Mouse (Mus musculus) Muller cell, postnatal 12 days (primary cell): ENCODE data around the gene Nckap1.

Experiments used
- DNase-seq: peaks from one replicate; pipeline ENCODE4 v3.0.0-alpha.2; 2015; ENCODE audit errors: inconsistent ontology term

Nckap1 gene

DNA sequence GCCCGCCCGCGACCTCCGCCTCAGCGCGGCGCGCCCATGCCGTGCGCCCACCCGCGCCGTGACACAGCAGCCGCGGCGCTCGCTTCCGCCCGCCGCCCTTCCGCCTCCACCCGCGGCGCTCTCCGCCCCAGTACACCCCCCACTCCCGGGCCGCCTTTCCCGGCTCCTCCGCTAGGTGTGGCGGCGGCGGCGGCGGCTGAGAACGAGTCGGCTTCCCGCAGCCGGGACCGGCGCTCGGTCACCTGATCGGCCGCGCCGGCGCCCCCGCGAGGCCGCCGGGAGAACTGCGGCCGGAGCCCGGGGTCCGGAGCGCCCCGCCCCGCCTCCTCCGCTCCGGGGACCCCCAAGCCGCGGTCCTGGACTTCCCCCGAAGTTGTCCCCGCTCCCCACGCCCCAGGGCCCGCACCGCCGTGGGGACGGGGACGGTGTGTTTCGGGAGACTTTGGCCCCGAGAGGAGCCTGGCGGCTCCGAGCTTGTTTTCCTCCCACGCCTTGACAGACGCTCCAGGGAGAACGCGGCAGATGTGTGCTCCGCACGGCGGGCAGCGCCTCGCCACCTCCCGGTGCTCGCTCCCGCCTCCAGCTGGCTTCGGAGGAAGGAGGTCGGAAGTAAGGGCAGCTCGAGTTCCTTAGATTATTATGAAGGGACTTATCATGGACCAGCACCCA lies at the start of gene Nckap1:
Gene Nckap1 (minus strand): TSS at position 338 of the 669 bp plus-strand sequence.
- DNase-seq = peak; percentile 95

DNA sequence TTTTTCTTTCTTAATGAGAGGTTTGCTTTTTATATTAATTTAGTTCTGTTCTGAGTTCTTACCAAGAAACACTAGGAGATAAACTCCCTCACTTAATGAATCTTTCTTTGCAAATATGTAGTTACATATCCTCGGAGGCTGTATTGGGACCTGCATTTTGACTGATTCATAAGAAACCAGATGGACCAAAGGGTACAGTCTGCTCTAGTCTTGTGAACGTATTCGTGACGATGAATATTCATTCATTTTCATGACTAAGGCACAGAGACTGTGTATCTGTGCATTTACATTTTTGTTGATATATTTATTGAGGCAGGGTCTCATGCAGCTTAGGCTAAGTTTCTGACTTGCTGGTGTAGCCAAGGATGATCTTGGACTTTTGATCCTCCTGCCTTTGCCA lies 43.3 kb upstream of the Nckap1 start:
- no peak for DNase-seq

DNA sequence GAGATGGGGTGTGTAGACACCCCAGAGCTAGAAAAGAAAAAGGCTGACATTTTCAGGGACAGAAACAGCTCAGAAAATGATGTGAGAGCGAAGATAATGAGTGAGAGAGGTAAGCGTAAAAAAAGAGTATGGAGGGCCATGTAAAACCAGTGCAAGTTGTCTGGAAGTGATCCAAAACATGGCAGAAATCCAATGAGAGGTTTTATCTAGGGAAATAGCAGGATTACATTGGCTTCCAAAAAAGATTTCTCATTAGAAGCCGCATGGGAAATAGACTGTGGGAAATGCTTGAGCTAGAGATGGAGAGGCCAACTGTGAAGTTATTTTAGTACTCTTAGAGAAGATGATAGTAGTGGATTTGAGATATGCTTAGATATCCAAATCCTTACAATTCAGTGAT lies 40.7 kb upstream of the Nckap1 start:
- DNase-seq = no peak

DNA sequence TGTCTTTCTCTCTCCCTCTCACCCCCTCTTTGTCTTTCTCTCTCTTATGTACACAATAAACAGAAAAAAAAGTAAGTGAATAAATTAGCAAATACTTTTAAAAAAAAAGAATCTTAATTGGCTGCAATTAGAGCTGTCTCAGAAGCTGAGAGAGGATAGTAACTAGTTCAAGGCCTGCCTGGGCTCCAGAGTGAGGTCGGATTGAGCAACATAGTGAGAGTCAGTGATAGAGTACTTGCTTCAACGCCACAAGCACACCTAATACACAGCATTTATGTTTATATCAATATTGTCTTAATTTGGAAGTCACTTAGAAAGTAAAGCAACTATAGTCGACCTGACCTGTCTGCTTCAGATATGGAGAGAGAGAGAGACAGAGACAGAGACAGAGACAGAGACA lies 37.8 kb upstream of the Nckap1 start:
- DNase-seq = no peak

- peak; percentile 89 for DNase-seq
Measured at GRCm38 (mm10) chr2:80616854-80617737, 35.9 kb upstream of the Nckap1 start, which contains the start of the genes Dusp19 and Nup35. Gene Dusp19 (plus strand): TSS chr2:80617045. Gene Nup35 (plus strand): TSS chr2:80617236.

GRCm38 (mm10) chr2:80612796-80613195 lies 31.6 kb upstream of the Nckap1 start:
- DNase-seq = peak; percentile 36

DNA sequence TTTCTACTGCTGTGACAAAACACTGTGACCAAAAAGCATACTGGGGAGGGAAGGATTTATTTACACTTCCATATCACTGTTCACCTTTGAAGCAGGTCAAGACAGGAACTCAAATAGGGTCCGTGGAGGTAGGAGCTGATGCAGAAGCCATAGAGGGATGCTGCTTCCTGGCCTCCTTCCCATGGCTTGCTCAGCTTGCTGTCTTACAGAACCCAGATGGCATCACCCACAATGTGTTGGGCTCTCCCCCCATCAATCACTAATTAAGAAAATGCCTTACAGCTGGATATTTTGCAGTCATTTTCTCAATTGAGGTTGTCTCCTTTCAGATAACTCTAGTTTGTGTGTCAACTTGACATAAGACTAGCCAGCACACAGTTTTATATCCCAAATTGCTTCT lies 31.1 kb upstream of the Nckap1 start:
- DNase-seq = no peak

DNA sequence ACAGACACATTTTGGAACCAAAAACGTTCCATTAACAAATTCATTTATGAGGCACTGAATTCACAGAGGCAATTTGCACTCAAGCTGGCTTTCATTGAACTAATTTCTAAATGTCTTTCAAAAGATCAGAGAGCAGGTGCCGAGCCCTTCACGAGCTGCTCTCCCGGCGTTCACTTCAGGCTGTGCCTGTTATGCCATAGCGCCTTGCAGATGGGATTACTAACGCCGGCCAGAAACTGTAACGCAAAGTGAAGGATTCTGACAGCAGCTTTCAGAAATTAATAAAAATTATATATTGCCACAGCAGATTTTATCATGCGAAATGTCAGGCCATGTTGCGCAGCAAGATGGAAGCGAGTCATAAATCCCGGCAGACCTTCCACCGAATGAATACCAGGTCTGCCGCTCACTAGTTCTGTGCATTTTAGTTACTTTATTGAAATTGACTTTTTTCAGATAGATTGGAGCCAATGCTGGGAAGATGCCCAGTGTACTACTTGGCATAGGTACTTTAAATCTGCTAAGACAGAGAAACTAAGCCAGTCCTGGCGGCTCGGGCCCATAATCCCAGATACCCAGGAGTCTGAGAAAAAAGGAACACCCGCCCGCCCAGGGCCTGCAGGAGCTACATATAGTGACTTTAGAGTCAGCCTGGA lies 22.7 kb upstream of the Nckap1 start:
- no peak for DNase-seq

DNA sequence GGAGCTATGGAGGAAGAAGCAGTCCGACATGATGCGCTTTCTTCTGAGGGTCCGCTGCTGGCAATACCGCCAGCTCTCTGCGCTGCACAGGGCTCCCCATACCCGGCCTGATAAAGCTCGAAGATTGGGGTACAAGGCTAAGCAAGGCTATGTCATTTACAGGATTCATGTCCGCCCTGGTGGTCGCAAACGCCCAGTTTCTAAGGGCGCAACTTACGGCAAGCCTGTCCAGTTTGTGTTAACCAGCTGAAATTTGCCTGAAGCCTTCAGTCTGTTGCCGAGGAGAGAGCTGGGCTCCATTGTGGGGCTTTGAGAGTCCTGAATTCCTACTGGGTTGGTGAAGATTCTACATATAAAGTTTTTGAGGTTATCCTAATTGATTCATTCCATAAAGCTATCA lies 21.6 kb upstream of the Nckap1 start:
- no peak for DNase-seq

GRCm38 (mm10) chr2:80600611-80601010 lies 19.4 kb upstream of the Nckap1 start:
- DNase-seq = no peak

DNA sequence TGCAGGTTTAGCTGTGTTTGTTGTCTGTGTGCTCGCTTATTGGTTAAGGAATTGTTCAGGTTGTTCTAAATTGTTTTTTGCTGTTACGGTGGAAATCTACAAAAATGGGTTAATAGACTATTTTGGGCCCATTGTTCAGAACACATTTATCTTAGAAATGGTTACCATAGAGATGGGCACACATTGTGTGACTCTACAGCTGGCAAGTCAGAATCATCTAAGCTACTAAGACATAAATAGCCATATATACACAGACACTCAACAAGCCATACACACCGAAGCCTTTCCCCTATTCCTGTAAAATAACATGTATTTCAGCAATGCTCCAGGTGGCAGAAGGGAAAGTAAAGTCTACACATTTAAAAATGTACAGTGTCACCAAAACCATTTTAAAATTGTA lies 18.7 kb upstream of the Nckap1 start:
- no peak for DNase-seq

DNA sequence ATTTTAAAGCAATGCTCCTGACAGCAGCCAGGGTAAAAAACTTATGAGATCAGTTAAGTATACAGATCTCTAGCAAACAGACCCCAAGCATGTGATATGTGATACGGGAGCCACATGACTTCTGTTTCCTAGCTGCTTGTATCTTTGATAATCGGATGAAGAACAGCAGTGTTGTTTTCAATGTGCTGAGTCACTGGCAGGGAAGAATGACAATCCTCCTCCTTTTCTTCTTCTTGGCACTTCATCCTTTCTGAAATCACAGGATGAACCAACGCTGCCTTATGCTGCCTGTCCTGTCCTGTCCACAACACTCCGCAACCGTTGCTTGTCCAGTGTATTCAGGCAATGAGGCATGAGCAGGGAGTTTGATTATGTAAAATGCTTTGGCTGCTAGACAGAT lies 15.8 kb upstream of the Nckap1 start:
- DNase-seq = peak; percentile 89

- DNase-seq = no peak
Measured at GRCm38 (mm10) chr2:80594215-80594918, 13.2 kb upstream of the Nckap1 start.

- DNase-seq = no peak
Measured at GRCm38 (mm10) chr2:80582356-80582755, 1.2 kb upstream of the Nckap1 start.

GRCm38 (mm10) chr2:80580311-80580961 lies 744 bp downstream of the Nckap1 start:
- peak; percentile 48 for DNase-seq

DNA sequence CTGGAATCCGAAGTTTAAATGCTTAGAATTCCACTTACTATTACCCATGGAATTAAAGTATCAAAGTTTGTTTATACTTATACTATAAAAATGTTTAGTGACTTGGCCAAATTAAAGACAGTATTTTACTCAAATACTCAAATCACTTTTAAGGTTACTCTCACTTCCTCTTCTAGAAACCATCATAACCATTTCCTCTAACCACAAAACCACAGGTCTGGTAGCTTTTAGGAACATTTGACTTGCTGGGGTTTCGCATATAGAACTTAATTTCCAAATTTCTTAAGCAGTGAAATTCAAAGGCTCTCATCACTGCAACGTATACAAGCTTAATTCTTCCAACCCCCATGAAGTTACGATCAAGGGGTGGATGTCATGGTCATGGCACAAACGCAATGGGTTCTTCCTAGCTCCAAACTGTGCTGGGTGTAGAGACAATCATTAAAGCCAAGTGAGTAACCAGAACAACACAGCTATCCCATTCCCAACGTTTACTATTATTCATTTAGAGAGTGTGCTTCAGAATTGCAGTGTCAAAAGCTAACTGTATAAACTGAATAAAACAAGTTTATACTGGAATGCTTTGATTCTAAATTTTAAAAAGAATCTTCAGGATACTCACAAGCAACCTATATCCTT lies 1.8 kb downstream of the Nckap1 start:
- DNase-seq = peak; percentile 33

DNA sequence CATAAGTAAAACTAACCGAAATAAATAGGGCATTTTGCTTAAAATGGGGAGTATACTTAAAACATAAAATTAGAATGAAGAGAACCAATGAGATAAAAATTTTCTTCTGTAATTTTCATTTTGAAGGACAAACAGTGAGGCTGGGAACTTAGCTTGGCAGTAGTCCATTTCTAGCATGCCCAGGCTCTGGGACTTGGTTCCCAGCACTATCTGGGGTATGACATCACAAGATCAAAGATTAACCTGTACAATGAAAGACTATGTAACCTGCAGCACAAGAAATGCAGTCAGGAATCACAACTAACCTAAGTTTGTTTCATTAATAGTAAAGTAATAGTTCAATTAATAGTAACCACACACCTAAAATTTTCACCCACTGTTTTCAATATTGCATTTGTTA lies 3.9 kb downstream of the Nckap1 start:
- DNase-seq = no peak

- no peak for DNase-seq
Measured at GRCm38 (mm10) chr2:80570656-80571055, 10.5 kb downstream of the Nckap1 start.

DNA sequence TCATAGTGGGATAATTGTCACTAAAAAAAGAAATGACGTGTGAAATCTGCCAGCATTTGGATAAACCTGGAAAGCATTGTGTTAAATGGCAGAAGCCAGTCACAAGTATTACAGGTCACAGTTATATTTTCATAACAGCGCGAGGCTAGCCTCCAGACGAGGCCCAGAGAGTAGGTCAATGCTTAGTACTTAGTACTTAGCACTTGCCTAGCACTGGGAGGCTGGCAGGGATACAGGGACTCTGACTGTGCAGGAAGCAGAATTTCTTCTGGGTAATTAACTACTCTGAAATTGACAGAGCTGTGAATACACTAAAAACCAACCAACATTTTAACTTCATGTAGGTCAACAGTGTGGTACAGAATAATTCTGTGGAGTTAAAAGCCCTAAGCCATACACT lies 13.8 kb downstream of the Nckap1 start:
- DNase-seq = no peak

- no peak for DNase-seq
Measured at GRCm38 (mm10) chr2:80562253-80562652, 18.9 kb downstream of the Nckap1 start.

GRCm38 (mm10) chr2:80561478-80561877 lies 19.7 kb downstream of the Nckap1 start:
- no peak for DNase-seq
